Mouse (Mus musculus) 416B (cell line): Measurements from ENCODE around the gene Wnt10b.

Experiments used
- DNase-seq: peaks from one replicate; pipeline ENCODE4 v3.0.0; 2011; ENCODE audit warnings: low read depth

Gene Wnt10b

GRCm38 (mm10) chr15:98772511-98773211 is 5.3 kb downstream of the Wnt10b start:
- DNase-seq = no peak

- DNase-seq = no peak
Observed at GRCm38 (mm10) chr15:98771813-98772425, 6.0 kb downstream of the Wnt10b start.

GRCm38 (mm10) chr15:98768259-98768658 is 9.7 kb downstream of the Wnt10b start:
- DNase-seq = no peak

- DNase-seq = no peak
Observed at GRCm38 (mm10) chr15:98765929-98766328, 12.0 kb downstream of the Wnt10b start.

GRCm38 (mm10) chr15:98762670-98763529 is 15.1 kb downstream of the Wnt10b start, which contains the start of gene Arf3:
Gene Arf3, minus strand, starts transcription at chr15:98763214.
- DNase-seq = peak; percentile 94

- DNase-seq = peak; percentile 89
Observed at GRCm38 (mm10) chr15:98762201-98762621, 15.7 kb downstream of the Wnt10b start.

- no peak for DNase-seq
Observed at GRCm38 (mm10) chr15:98754125-98754524, 23.8 kb downstream of the Wnt10b start.

GRCm38 (mm10) chr15:98753021-98753423 is 24.9 kb downstream of the Wnt10b start:
- DNase-seq = no peak

- DNase-seq = no peak
Observed at GRCm38 (mm10) chr15:98749093-98749492, 28.9 kb downstream of the Wnt10b start.

GRCm38 (mm10) chr15:98747296-98747695 is 30.7 kb downstream of the Wnt10b start:
- DNase-seq = no peak

- peak; percentile 49 for DNase-seq
Observed at GRCm38 (mm10) chr15:98746344-98746965, 31.5 kb downstream of the Wnt10b start.

GRCm38 (mm10) chr15:98743863-98744262 is 34.1 kb downstream of the Wnt10b start:
- DNase-seq = peak; percentile 24

GRCm38 (mm10) chr15:98742766-98743428 is 35.1 kb downstream of the Wnt10b start:
- no peak for DNase-seq

GRCm38 (mm10) chr15:98740219-98740618 is 37.7 kb downstream of the Wnt10b start:
- no peak for DNase-seq

- DNase-seq = peak; percentile 31
Observed at GRCm38 (mm10) chr15:98738796-98739195, 39.2 kb downstream of the Wnt10b start.

- peak; percentile 28 for DNase-seq
Observed at GRCm38 (mm10) chr15:98737881-98738280, 40.1 kb downstream of the Wnt10b start.

- no peak for DNase-seq
Observed at GRCm38 (mm10) chr15:98736521-98736920, 41.4 kb downstream of the Wnt10b start.

- DNase-seq = no peak
Observed at GRCm38 (mm10) chr15:98733976-98734566, 43.9 kb downstream of the Wnt10b start.

GRCm38 (mm10) chr15:98733370-98733769 is 44.6 kb downstream of the Wnt10b start:
- no peak for DNase-seq

GRCm38 (mm10) chr15:98732006-98732531 is 45.9 kb downstream of the Wnt10b start:
- DNase-seq = no peak

GRCm38 (mm10) chr15:98730790-98731189 is 47.2 kb downstream of the Wnt10b start:
- no peak for DNase-seq
